ENCODE assay signal across 11 mouse cellular contexts in genomic region chr7:70576112-70576910, GRCm38 (mm10).
DNase-seq lines count a peak whose midpoint lies in the region; ATAC-seq and TF ChIP-seq lines count a peak whose summit lies in the region.
"Had no signal": no experiment of that assay in that cellular context is flagged by ENCODE, and none has a peak within 500 bp of the region (broad histone marks: within the 10 kb centered on the region; RNA-seq: fewer than 3 reads in every experiment).

No protein-coding gene starts in this region.

- WGBS in lung, adult 2 months = 35% methylated on average over 15 of the region's 15 CpGs
- 39% methylated on average over 15 of the region's 15 CpGs for WGBS in intestine, embryonic 15.5 days

- intact Hi-C loops in gastrocnemius, postnatal 36 days (cut with DNase I) = no loop called here

- ATAC-seq in intestine, embryonic 15.5 days = no peak
- no peak for ATAC-seq in frontal cortex, adult (ENCODE audit: low TSS enrichment)

- TF ChIP-seq CTCF in lung, adult 2 months (IDR thresholded peaks at IDR 0.05; ENCODE audit: insufficient read depth, low read length) = no peak

- no peaks in the 10 kb centered on the region for H3K27me3 ChIP-seq in intestine, embryonic 15.5 days (replicated peaks)

- no peak overlapping the region for H3K9ac ChIP-seq in intestine, embryonic 15.5 days

- no peaks in the 10 kb centered on the region; the same call in 1 of the 2 replicates for H3K4me1 ChIP-seq in lung, adult 2 months (ENCODE audit: control insufficient read depth, insufficient read depth, low read length)
- H3K4me1 ChIP-seq in intestine, embryonic 15.5 days (replicated peaks) = no peaks in the 10 kb centered on the region

- H3K9me3 ChIP-seq in intestine, embryonic 15.5 days = no peaks in the 10 kb centered on the region

- H3K4me2 ChIP-seq in intestine, embryonic 15.5 days (replicated peaks) = no peak overlapping the region

- H3K27ac ChIP-seq in intestine, embryonic 15.5 days = no peak overlapping the region
- H3K27ac ChIP-seq: macrophage had no signal

- peak; percentile 7 for DNase-seq in gastrocnemius, postnatal 10 days
- no peak for DNase-seq in gastrocnemius, postnatal 36 days
- peak; percentile 29 for DNase-seq in 3T3-L1 (ENCODE audit: low read depth, low spot score)
- DNase-seq in adrenal gland, postnatal 36 days = peak; percentile 5 to 42
- peak; percentile 26 for DNase-seq in lung, adult 2 months
- no peak for DNase-seq in layer of hippocampus, adult 9-11 months

- no peak overlapping the region for H3K4me3 ChIP-seq in lung, adult 2 months (replicated peaks; ENCODE audit: extremely low read depth, low read depth, low read length)
- no peak overlapping the region for H3K4me3 ChIP-seq in intestine, embryonic 15.5 days (replicated peaks)
- H3K4me3 ChIP-seq: erythroblast, embryonic 14.5 days had no signal

- no peak for TF ChIP-seq POLR2A in lung, adult 2 months (IDR thresholded peaks at IDR 0.05; ENCODE audit: borderline replicate concordance, extremely low read depth, low read depth, low read length)

- H3K36me3 ChIP-seq in intestine, embryonic 15.5 days = no peaks in the 10 kb centered on the region
- H3K36me3 ChIP-seq: G1E had no signal

Comparison
In these comparisons a context has a peak if more than half of its experiments do, and no peak if none do; other contexts are left out.
1. DNase-seq: peak in gastrocnemius, postnatal 10 days (single experiment), 3T3-L1 (single experiment), adrenal gland, postnatal 36 days (2 of 2) and lung, adult 2 months (single experiment); none in gastrocnemius, postnatal 36 days (0 of 2) and layer of hippocampus, adult 9-11 months (single experiment).